Mouse (Mus musculus): ENCODE data around the gene Mrc2. TPM values are rescaled to one million over a fixed set of nuclear protein-coding genes. Genes with fewer than 3 reads are reported as not detected.

The Mrc2 gene
- 0.32 TPM for polyA plus RNA-seq (2014; fragmentation: Illumina TruSeq; extraction: RNeasy Lipid Tissue Mini Kit (QIAGEN cat#74804); ENCODE audit: low read depth, low replicate concordance)

GRCm38 (mm10) chr11:105292124-105293071 lies at the start of gene Mrc2:
Gene Mrc2 (plus strand): TSS chr11:105292643.

Other genes starting within 250 kb of the Mrc2 start
- gene Efcab3, start 229.1 kb upstream of the Mrc2 start, polyA plus RNA-seq (2014; fragmentation: Illumina TruSeq; extraction: RNeasy Lipid Tissue Mini Kit (QIAGEN cat#74804); ENCODE audit: low read depth, low replicate concordance) = not detected
- 21.2 TPM for gene Mettl2, start 166.2 kb upstream of the Mrc2 start, polyA plus RNA-seq (2014; fragmentation: Illumina TruSeq; extraction: RNeasy Lipid Tissue Mini Kit (QIAGEN cat#74804); ENCODE audit: low read depth, low replicate concordance)
- not detected for gene Gm10842, start 145.8 kb upstream of the Mrc2 start, polyA plus RNA-seq (2014; fragmentation: Illumina TruSeq; extraction: RNeasy Lipid Tissue Mini Kit (QIAGEN cat#74804); ENCODE audit: low read depth, low replicate concordance)
- gene Tlk2, start 113.8 kb upstream of the Mrc2 start, polyA plus RNA-seq (2014; fragmentation: Illumina TruSeq; extraction: RNeasy Lipid Tissue Mini Kit (QIAGEN cat#74804); ENCODE audit: low read depth, low replicate concordance) = 99.4 TPM
- not detected for gene March10, start 164.1 kb downstream of the Mrc2 start, polyA plus RNA-seq (2014; fragmentation: Illumina TruSeq; extraction: RNeasy Lipid Tissue Mini Kit (QIAGEN cat#74804); ENCODE audit: low read depth, low replicate concordance)

All from sigmoid colon, adult 10 weeks (tissue).